Mouse (Mus musculus) MEL (cell line): ENCODE results near the gene Slc25a38. TPM values are rescaled to one million over a fixed set of nuclear protein-coding genes. Genes with fewer than 3 reads are reported as not detected.
"Not testable (repeated sequence)": the region's sequence is repeated elsewhere in the genome, so short reads cannot be mapped to it uniquely, and the experiment has no call there.

Source experiments
- DNase-seq: peaks from one replicate; pipeline ENCODE4 v3.0.0; 2011; ENCODE audit warnings: low read depth, low spot score
- H3K27ac ChIP-seq: 2 replicates; pipeline ENCODE4 v1.5.1; 2012; ENCODE audit warnings: low read depth, mild to moderate bottlenecking, control low read depth, low read length, moderate library complexity; ENCODE audit not compliant: control insufficient read depth
- H3K27me3 ChIP-seq, 2 experiments: fragments of 150-350 bp in 1 of 2; sonication (generic) in 1 of 2; 2 replicates each; pipeline ENCODE4 v1.6.1; 2012; ENCODE audit warnings: low read length in 2 of 2, mild to moderate bottlenecking in 2 of 2, improper control_type of control experiment in 1 of 2, moderate library complexity in 1 of 2; ENCODE audit not compliant: insufficient read depth in 2 of 2, control insufficient read depth in 1 of 2
- H3K36me3 ChIP-seq, 2 experiments: 2 replicates each; pipeline ENCODE4 v1.6.1; 2012 to 2014; ENCODE audit warnings: low read length in 2 of 2, improper control_type of control experiment in 1 of 2, inconsistent platforms in 1 of 2, mild to moderate bottlenecking in 1 of 2; ENCODE audit not compliant: insufficient read depth in 2 of 2, control insufficient read depth in 1 of 2
- H3K4me1 ChIP-seq, 2 experiments: fragments of 150-350 bp in 1 of 2; sonication (generic) in 1 of 2; 2 replicates each; pipeline ENCODE4 v1.6.1; 2012; ENCODE audit warnings: low read length in 2 of 2, improper control_type of control experiment in 1 of 2, mild to moderate bottlenecking in 1 of 2; ENCODE audit not compliant: insufficient read depth in 2 of 2, control insufficient read depth in 1 of 2
- H3K4me3 ChIP-seq, 2 experiments: fragments of 150-350 bp in 1 of 2; sonication (generic) in 1 of 2; 2 replicates each; pipeline ENCODE4 v1.5.1; 2012; ENCODE audit warnings: low read depth in 2 of 2, low read length in 2 of 2, mild to moderate bottlenecking in 2 of 2, moderate library complexity in 2 of 2, control low read depth in 1 of 2, improper control_type of control experiment in 1 of 2; ENCODE audit not compliant: control insufficient read depth in 1 of 2, insufficient read depth in 1 of 2
- H3K79me2 ChIP-seq: 2 replicates; pipeline ENCODE4 v1.6.1; 2012; ENCODE audit warnings: mild to moderate bottlenecking, low read length, moderate library complexity; ENCODE audit not compliant: control insufficient read depth, poor library complexity, insufficient read depth
- H3K9ac ChIP-seq: 2 replicates; pipeline ENCODE4 v1.6.1; 2012; ENCODE audit warnings: low read depth, mild to moderate bottlenecking, control low read depth, low read length, moderate library complexity; ENCODE audit not compliant: control insufficient read depth, poor library complexity, severe bottlenecking
- H3K9me3 ChIP-seq: fragments of 150-350 bp; sonication (generic); replicated peaks from 2 replicates; pipeline ENCODE4 v1.6.1; 2012; ENCODE audit warnings: mild to moderate bottlenecking, low read length, improper control_type of control experiment, moderate library complexity; ENCODE audit not compliant: insufficient read depth
- CHD1 ChIP-seq: IDR thresholded peaks from 2 replicates; pipeline ENCODE4 v1.6.1; 2012; ENCODE audit warnings: low read depth, mild to moderate bottlenecking, inconsistent platforms, low read length, improper control_type of control experiment
- CTCF ChIP-seq, 3 experiments: IDR thresholded peaks in 2 of 3; conservative IDR thresholded peaks in 1 of 3; 2 replicates each; pipeline ENCODE4 v1.5.1; 2011 to 2012; ENCODE audit warnings: low read length in 3 of 3, low read depth in 2 of 3, mild to moderate bottlenecking in 2 of 3, improper control_type of control experiment in 1 of 3, inconsistent platforms in 1 of 3, mixed read lengths in 1 of 3, moderate library complexity in 1 of 3; ENCODE audit not compliant: control insufficient read depth in 1 of 3, insufficient read depth in 1 of 3, poor library complexity in 1 of 3, severe bottlenecking in 1 of 3
- E2F4 ChIP-seq: IDR thresholded peaks from 2 replicates; pipeline ENCODE4 v1.6.1; 2011; ENCODE audit warnings: low read depth, low read length, improper control_type of control experiment, borderline replicate concordance
- ELF1 ChIP-seq: IDR thresholded peaks from 2 replicates; pipeline ENCODE4 v1.6.1; 2014; ENCODE audit warnings: low read depth, mild to moderate bottlenecking, inconsistent platforms, low read length, improper control_type of control experiment, moderate library complexity
- GATA1 ChIP-seq: IDR thresholded peaks from 2 replicates; pipeline ENCODE4 v1.6.1; 2011; ENCODE audit warnings: low read depth, low read length, improper control_type of control experiment
- HCFC1 ChIP-seq: IDR thresholded peaks from 2 replicates; pipeline ENCODE4 v1.6.1; 2012; ENCODE audit warnings: low read depth, mild to moderate bottlenecking, inconsistent platforms, low read length, improper control_type of control experiment, moderate library complexity
- MAFK ChIP-seq: IDR thresholded peaks from 2 replicates; pipeline ENCODE4 v1.6.1; 2011; ENCODE audit warnings: low read depth, mild to moderate bottlenecking, low read length, improper control_type of control experiment, borderline replicate concordance
- MAX ChIP-seq: IDR thresholded peaks from 2 replicates; pipeline ENCODE4 v1.6.1; 2011; ENCODE audit warnings: low read length, improper control_type of control experiment
- MAZ ChIP-seq: IDR thresholded peaks from 2 replicates; pipeline ENCODE4 v1.6.1; 2012; ENCODE audit warnings: low read depth, mild to moderate bottlenecking, inconsistent platforms, low read length, improper control_type of control experiment
- MEF2A ChIP-seq: IDR thresholded peaks from 2 replicates; pipeline ENCODE4 v1.6.1; 2014; ENCODE audit warnings: low read depth, mild to moderate bottlenecking, inconsistent platforms, low read length, improper control_type of control experiment; ENCODE audit not compliant: poor library complexity, insufficient replicate concordance, severe bottlenecking; ENCODE audit errors: extremely low read depth
- MYB ChIP-seq: IDR thresholded peaks from 2 replicates; pipeline ENCODE4 v1.6.1; 2011; ENCODE audit warnings: mild to moderate bottlenecking, low read depth, low read length, improper control_type of control experiment
- MYC ChIP-seq: IDR thresholded peaks from 2 replicates; pipeline ENCODE4 v1.6.1; 2011; ENCODE audit warnings: low read depth, mild to moderate bottlenecking, low read length, improper control_type of control experiment, moderate library complexity
- NELFE ChIP-seq: IDR thresholded peaks from 2 replicates; pipeline ENCODE4 v1.6.1; 2011; ENCODE audit warnings: low read depth, low read length, improper control_type of control experiment
- POLR2A ChIP-seq, 2 experiments: IDR thresholded peaks; 2 replicates each; pipeline ENCODE4 v1.6.1; 2011 to 2012; ENCODE audit warnings: low read length in 2 of 2, mild to moderate bottlenecking in 2 of 2, control low read depth in 1 of 2, improper control_type of control experiment in 1 of 2, low read depth in 1 of 2, moderate library complexity in 1 of 2; ENCODE audit not compliant: control insufficient read depth in 1 of 2, insufficient read depth in 1 of 2, poor library complexity in 1 of 2
- POLR2AphosphoS2 ChIP-seq: IDR thresholded peaks from 2 replicates; pipeline ENCODE4 v1.6.1; 2011; ENCODE audit warnings: low read length, improper control_type of control experiment
- SMC3 ChIP-seq: IDR thresholded peaks from 2 replicates; pipeline ENCODE4 v1.6.1; 2011; ENCODE audit warnings: low read depth, low read length, improper control_type of control experiment
- TAL1 ChIP-seq: IDR thresholded peaks from 2 replicates; pipeline ENCODE4 v1.6.1; 2012; ENCODE audit warnings: mild to moderate bottlenecking, inconsistent platforms, low read length, moderate library complexity, mixed read lengths
- TBP ChIP-seq: IDR thresholded peaks from 2 replicates; pipeline ENCODE4 v1.8.0; 2011; ENCODE audit warnings: low read depth, low read length, improper control_type of control experiment
- TCF12 ChIP-seq: IDR thresholded peaks from 2 replicates; pipeline ENCODE4 v1.6.1; 2014; ENCODE audit warnings: low read depth, mild to moderate bottlenecking, inconsistent platforms, low read length, improper control_type of control experiment, moderate library complexity
- UBTF ChIP-seq: IDR thresholded peaks from 2 replicates; pipeline ENCODE4 v1.6.1; 2012; ENCODE audit warnings: low read depth, mild to moderate bottlenecking, inconsistent platforms, low read length, improper control_type of control experiment, moderate library complexity, borderline replicate concordance; ENCODE audit not compliant: insufficient read depth
- USF1 ChIP-seq: IDR thresholded peaks from 2 replicates; pipeline ENCODE4 v1.6.1; 2014; ENCODE audit warnings: low read depth, mild to moderate bottlenecking, inconsistent platforms, low read length, improper control_type of control experiment, moderate library complexity
- polyA plus RNA-seq, 2 experiments: library from polyadenylated mRNA; stranded (reverse) in 1 of 2; unstranded in 1 of 2; fragments of >175 nt in 1 of 2; fragments of >200 nt in 1 of 2; gene quantifications; 2 replicates each; pipeline versions ENCODE4 v1.2.1 to v1.2.4; 2012; ENCODE audit warnings: low replicate concordance in 2 of 2, low read depth in 1 of 2; ENCODE audit not compliant: insufficient read length in 2 of 2, insufficient read depth in 1 of 2, missing spikeins in 1 of 2
- total RNA-seq: library from RNA; depleted of rRNA; stranded (reverse); fragments of 300-350 nt; gene quantifications from 2 replicates; pipeline ENCODE4 v1.2.3, GENCODE M21; 2012

Gene Slc25a38
- total and polyA plus RNA-seq, 3 experiments = 81.3 to 87.6 TPM; not detected in 1

DNA sequence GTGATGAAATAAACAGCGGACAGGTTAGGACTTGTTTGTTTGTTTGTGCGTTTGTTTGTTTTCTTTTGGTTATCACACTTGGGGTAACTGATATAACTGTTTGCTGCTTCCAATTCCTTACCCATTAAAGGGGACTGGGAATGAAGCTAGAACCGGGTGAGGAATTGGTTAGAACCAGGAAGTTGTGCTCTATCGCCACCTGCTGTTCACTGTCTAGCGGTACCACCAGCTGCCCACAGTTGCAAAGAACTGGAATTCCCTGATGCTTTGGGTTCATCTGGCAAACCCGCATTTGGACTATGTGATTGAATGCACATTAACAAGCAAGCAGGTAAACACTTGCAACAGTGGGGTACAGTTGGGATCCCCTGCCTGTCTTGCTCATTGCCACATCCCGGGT lies 11.5 kb upstream of the Slc25a38 start (continued):
- TF ChIP-seq MAFK (no peak), E2F4 (no peak), MEF2A (no peak), UBTF (no peak)

DNA sequence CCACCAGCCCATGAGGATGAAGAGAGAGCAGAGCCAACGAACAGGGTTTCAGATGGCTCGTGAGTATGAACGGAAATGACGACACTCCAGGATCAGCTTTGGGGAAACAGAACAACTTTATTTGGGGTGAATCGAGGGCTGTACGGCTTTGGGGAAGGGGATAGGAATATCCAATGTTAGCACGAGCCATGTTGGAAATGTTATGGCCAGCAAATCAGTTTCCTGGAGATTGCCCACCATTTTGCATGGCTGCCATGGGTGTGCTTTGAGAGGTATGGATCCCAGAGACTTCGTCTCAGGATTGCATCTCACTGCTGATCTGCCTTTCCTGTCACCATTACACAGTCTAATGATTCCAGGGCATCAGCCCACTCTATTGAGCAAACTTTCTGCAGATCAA lies 10.9 kb upstream of the Slc25a38 start:
- no peaks in the 10 kb centered on the region; a peak in 1 of 4 replicates for H3K4me1 ChIP-seq
- H3K9me3 ChIP-seq = no peaks in the 10 kb centered on the region
- H3K9ac ChIP-seq = no peak overlapping the region
- TF ChIP-seq USF1 (no peak), NELFE (no peak)
- H3K27ac ChIP-seq = no peak overlapping the region
- no peak overlapping the region for H3K4me3 ChIP-seq
- no peaks in the 10 kb centered on the region for H3K36me3 ChIP-seq
- H3K27me3 ChIP-seq = no peaks in the 10 kb centered on the region
- H3K79me2 ChIP-seq = no peaks in the 10 kb centered on the region
- DNase-seq = no peak

- H3K79me2 ChIP-seq = no peaks in the 10 kb centered on the region
- no peaks in the 10 kb centered on the region for H3K36me3 ChIP-seq
- peak; percentile 65 for DNase-seq
- no peaks in the 10 kb centered on the region for H3K4me1 ChIP-seq
- H3K27me3 ChIP-seq = no peaks in the 10 kb centered on the region
- H3K4me3 ChIP-seq = no peak overlapping the region
- H3K9me3 ChIP-seq = no peaks in the 10 kb centered on the region
- H3K9ac ChIP-seq = no peak overlapping the region
- TF ChIP-seq CHD1 (no peak), MAZ (no peak), POLR2AphosphoS2 (no peak), TAL1 (no peak), SMC3 (no peak), ELF1 (no peak), HCFC1 (no peak), USF1 (no peak), CTCF (IDR thresholded peaks at IDR 0.05 in 2 of 3, conservative IDR thresholded peaks at IDR 0.05 in 1 of 3; ENCODE audit: control insufficient read depth in 1 of 3, insufficient read depth in 1 of 3, low read depth in 2 of 3, low read length in 3 of 3, poor library complexity in 1 of 3, severe bottlenecking in 1 of 3) (no peak), MYC (no peak), POLR2A (IDR thresholded peaks at IDR 0.05; ENCODE audit: control insufficient read depth in 1 of 2, insufficient read depth in 1 of 2, low read depth in 1 of 2, low read length in 2 of 2, poor library complexity in 1 of 2) (no peak), TBP (no peak), MAX (no peak), TCF12 (no peak), MYB (no peak), GATA1 (no peak)
- H3K27ac ChIP-seq = no peak overlapping the region
Observed at GRCm38 (mm10) chr9:120101165-120101564, 9.0 kb upstream of the Slc25a38 start.

DNA sequence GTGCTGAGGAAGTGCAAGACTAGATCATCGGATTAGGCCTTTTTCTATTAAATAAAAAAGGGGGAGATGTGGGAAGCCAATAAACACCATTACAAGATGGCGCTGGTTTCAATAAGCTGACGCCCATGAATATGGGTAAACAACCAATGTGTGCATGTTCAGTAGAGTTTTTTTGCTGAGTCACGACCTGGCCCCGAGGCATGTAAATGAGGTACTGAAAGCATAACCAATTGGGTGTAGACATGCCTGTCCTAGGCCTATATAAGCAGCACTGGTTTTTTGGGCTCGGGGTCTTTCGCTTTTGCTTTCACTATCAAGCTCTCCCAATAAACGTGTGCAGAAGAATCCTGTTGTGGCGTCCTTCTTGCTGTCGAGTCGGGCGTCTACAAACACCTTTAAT lies 1.2 kb upstream of the Slc25a38 start:
- not testable (repeated sequence) for H3K4me3 ChIP-seq, H3K9ac ChIP-seq, H3K9me3 ChIP-seq, H3K27ac ChIP-seq, H3K27me3 ChIP-seq, DNase-seq
- H3K36me3 ChIP-seq = peaks cover 0 to 17% of the 10 kb centered on the region in 2 experiments; a peak in 2 of 4 replicates
- peaks cover 17% of the 10 kb centered on the region for H3K79me2 ChIP-seq
- peaks cover 11 to 18% of the 10 kb centered on the region in 2 experiments for H3K4me1 ChIP-seq
